Mouse (Mus musculus) midbrain, embryonic 15.5 days (tissue): ENCODE measurements at regions not wholly inside any gene's neighbourhood (a gene's known extent, or its start where the extent isn't known, plus 50 kb on each side); places are given as distances from the start of the nearest gene placed in this dataset.
A peak's percentile ranks its signal among the peaks of the same experiment; 100 is the strongest.

ENCODE experiments used
- ATAC-seq: fragments of 200-750 bp; cut with Nextera tagmentation; replicated peaks from 2 replicates; pipeline ENCODE4 v1.8.0; 2017; ENCODE audit warnings: moderate TSS enrichment
- H3K27ac ChIP-seq: fragments of 300-500 bp; sonication (generic); 2 replicates; pipeline ENCODE4 v1.5.1; 2015; ENCODE audit warnings: mild to moderate bottlenecking, inconsistent platforms
- H3K27me3 ChIP-seq: fragments of 300-500 bp; sonication (generic); replicated peaks from 2 replicates; pipeline ENCODE4 v1.6.1; 2015; ENCODE audit warnings: inconsistent platforms
- H3K36me3 ChIP-seq: fragments of 300-500 bp; sonication (generic); replicated peaks from 2 replicates; pipeline ENCODE4 v1.6.1; 2015; ENCODE audit warnings: inconsistent platforms
- H3K4me1 ChIP-seq: fragments of 300-500 bp; sonication (generic); 2 replicates; pipeline ENCODE4 v1.6.1; 2015; ENCODE audit warnings: inconsistent platforms
- H3K4me2 ChIP-seq: fragments of 300-500 bp; sonication (generic); 2 replicates; pipeline ENCODE4 v1.6.1; 2015; ENCODE audit warnings: inconsistent platforms, mild to moderate bottlenecking, moderate library complexity
- H3K4me3 ChIP-seq: fragments of 300-500 bp; sonication (generic); 2 replicates; pipeline ENCODE4 v1.5.1; 2015; ENCODE audit warnings: mild to moderate bottlenecking, inconsistent platforms
- H3K9ac ChIP-seq: fragments of 300-500 bp; sonication (generic); 2 replicates; pipeline ENCODE4 v1.6.1; 2015; ENCODE audit warnings: mild to moderate bottlenecking, inconsistent platforms
- H3K9me3 ChIP-seq: fragments of 300-500 bp; sonication (generic); 2 replicates; pipeline ENCODE4 v1.6.1; 2016; ENCODE audit warnings: inconsistent platforms
- WGBS: fragments of 180-500 bp; shearing (Covaris S2); methylation state at CpG from one replicate; pipeline ENCODE4 v1.1.7; 2015; ENCODE audit warnings: mixed read lengths; 5-methylcytosine and 5-hydroxymethylcytosine counted together

DNA sequence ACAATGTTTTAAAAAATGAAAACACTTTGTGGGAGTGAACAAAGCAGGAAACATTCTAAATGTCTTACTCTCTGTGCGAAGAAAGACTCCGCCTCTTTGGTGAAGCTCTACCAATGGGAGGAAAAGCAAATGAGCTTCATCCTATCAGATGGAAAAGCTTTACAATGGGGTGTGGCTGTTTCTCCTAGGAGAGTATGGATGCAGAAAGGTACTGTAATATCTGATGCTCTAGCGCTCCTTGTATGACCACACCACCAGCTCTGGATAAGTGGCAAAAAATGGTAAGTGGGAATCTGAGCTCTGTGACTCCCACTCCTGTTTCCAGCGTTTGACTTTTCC lies 242.0 kb upstream of the Ank start:
- peak; percentile 89 for ATAC-seq
- H3K9me3 ChIP-seq: no peaks in the 10 kb centered on the region
- peaks cover 12% of the 10 kb centered on the region; the same call in 1 of the 2 replicates for H3K4me1 ChIP-seq
- WGBS: 82% methylated on average over 4 of the region's 4 CpGs
- no peak overlapping the region for H3K9ac ChIP-seq
- no peaks in the 10 kb centered on the region for H3K36me3 ChIP-seq
- peak overlapping the region; percentile 22 for H3K4me3 ChIP-seq
- no peaks in the 10 kb centered on the region for H3K27me3 ChIP-seq
- H3K27ac ChIP-seq: peak overlapping the region; percentile 74
- peak overlapping the region; percentile 41 for H3K4me2 ChIP-seq

DNA sequence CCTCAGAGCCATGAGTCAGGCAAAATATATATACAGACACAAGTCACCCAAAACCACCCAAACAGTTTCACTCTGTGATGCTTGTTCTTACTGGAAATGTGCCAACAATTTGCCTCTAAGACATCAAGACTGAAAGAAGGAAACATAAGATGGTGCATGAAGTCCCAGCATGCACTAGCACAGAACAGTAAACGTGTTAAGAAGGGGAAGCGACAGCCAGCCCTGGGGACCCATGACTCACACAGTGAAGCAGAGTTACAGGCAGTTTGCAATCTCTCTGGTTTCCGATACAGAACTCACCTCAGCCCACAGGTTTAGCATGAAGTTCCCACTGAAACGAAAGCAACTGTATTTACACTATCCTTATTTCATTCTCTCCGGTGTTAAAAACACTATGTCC lies 233.7 kb upstream of the Ank start:
- Histone ChIP-seq H3K4me3 (no peak overlapping the region), H3K36me3 (no peaks in the 10 kb centered on the region), H3K4me1 (no peaks in the 10 kb centered on the region), H3K27ac (no peak overlapping the region), H3K27me3 (no peaks in the 10 kb centered on the region), H3K9ac (no peak overlapping the region), H3K4me2 (no peak overlapping the region), H3K9me3 (no peaks in the 10 kb centered on the region)
- no peak for ATAC-seq
- WGBS: 50% methylated on average over 5 of the region's 5 CpGs

DNA sequence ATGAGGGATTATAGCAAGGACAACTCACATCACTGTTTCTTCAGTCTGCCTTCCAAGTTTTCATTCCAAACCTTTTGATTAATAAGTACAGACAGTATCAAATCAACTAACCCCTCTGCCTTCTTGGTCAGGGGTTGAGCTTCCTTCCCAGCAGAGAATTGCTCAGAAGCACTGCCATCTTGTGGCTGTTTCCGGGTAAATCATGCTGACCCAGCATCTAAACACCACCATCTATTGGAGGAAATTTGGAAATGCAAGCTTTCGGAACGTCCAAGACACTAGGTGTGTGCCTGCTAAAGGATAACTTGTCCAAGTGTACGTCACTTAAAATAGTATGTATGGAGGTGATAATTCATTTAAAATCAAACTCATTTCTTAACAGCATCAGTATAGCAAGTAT lies 231.7 kb upstream of the Ank start:
- H3K4me1 ChIP-seq: no peaks in the 10 kb centered on the region
- H3K27me3 ChIP-seq: no peaks in the 10 kb centered on the region
- H3K4me2 ChIP-seq: no peak overlapping the region
- H3K27ac ChIP-seq: no peak overlapping the region
- peak; percentile 66 for ATAC-seq
- H3K4me3 ChIP-seq: no peak overlapping the region
- no peaks in the 10 kb centered on the region for H3K9me3 ChIP-seq
- 18% methylated on average over 4 of the region's 4 CpGs for WGBS
- H3K9ac ChIP-seq: no peak overlapping the region
- H3K36me3 ChIP-seq: no peaks in the 10 kb centered on the region

DNA sequence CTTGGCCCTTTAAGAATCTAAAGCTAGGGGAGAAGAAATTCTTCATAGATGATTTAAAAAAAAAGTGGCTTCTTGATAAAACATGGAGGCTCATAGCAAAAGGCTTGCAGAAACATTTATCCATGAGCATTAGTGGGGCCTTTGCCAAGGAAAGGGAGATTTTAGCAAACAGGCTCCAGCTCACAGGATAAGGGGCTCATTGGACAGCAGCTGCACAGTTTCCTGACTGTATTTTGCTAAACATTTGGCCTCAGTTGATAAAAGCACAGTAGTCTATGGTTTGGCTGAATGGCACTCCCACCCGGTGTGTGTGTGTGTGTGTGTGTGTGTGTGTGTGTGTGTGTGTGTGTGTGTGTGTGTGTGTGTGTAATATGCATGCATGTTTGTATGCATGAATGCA lies 228.2 kb upstream of the Ank start:
- ATAC-seq: no peak
- no peak overlapping the region for H3K27ac ChIP-seq
- no peaks in the 10 kb centered on the region for H3K9me3 ChIP-seq
- no peaks in the 10 kb centered on the region for H3K4me1 ChIP-seq
- H3K36me3 ChIP-seq: no peaks in the 10 kb centered on the region
- no peak overlapping the region for H3K4me3 ChIP-seq
- H3K4me2 ChIP-seq: no peak overlapping the region
- 94% methylated on average over 1 of the region's 1 CpGs for WGBS
- no peak overlapping the region for H3K9ac ChIP-seq
- H3K27me3 ChIP-seq: no peaks in the 10 kb centered on the region

DNA sequence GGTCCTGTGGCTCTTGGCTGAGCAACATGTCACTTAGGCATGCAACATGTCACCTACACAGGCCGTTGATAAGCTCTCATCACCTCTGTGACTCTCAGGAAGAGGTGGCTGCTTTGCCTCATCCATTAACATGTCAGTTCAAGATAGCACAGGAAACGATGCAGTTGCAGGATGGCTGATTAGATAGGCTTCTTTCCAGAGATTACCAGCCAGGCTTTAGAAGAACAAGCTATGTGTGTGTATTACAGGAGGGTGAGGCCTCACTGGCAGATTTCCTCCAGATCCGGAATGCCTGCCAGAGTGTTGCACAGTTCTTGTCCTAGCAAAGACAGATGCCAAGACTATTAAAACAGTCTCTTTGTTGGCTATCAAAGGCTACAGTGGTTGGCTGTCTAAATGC lies 220.2 kb upstream of the Ank start:
- no peaks in the 10 kb centered on the region for H3K9me3 ChIP-seq
- 74% methylated on average over 3 of the region's 3 CpGs for WGBS
- no peaks in the 10 kb centered on the region for H3K4me1 ChIP-seq
- no peak overlapping the region for H3K4me2 ChIP-seq
- no peaks in the 10 kb centered on the region for H3K36me3 ChIP-seq
- H3K27ac ChIP-seq: no peak overlapping the region
- no peak for ATAC-seq
- no peak overlapping the region for H3K4me3 ChIP-seq
- no peak overlapping the region for H3K9ac ChIP-seq
- H3K27me3 ChIP-seq: no peaks in the 10 kb centered on the region

DNA sequence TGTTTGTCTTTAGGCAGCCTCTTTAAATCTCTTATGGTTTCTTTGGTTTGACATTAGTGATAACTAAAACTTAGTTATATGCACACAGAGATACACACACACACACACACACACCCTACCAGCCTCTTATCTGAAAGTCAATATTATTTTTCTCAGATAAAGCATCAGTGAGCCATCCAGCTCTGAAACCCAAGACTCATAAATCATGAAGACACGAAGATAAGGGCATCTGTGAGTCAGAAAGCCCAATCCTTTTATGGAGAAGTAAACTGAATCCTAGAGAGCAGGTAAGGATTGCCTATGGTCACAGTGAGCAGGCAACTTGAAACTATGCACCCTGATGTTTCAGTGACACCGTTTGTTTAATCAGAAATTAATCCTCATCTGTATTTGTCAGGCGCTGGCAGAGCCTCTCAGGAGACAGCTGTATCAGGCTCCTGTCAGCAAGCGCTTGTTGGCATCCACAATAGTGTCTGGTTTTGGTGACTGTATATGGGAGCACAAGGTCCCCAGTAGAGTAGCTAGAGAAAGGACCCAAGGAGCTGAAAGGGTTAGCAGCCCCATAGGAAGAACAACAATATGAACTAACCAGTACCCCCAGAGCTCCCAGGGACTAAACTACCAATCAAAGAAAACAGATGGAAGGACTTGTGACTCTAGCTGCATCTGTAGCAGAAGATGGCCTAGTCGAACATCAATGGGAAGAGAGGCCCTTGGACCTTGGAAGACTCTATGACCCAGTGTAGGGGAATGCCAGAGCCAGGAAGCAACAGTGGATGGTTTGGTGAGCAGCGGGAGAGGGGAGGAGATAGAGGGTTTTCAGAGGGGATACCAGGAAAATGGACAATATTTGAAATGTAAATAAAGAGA lies 207.3 kb upstream of the Ank start:
- Histone ChIP-seq H3K4me2 (no peak overlapping the region), H3K9me3 (no peaks in the 10 kb centered on the region), H3K27me3 (no peaks in the 10 kb centered on the region), H3K4me3 (no peak overlapping the region), H3K36me3 (no peaks in the 10 kb centered on the region), H3K27ac (no peak overlapping the region), H3K9ac (no peak overlapping the region), H3K4me1 (no peaks in the 10 kb centered on the region)
- WGBS: 78% methylated on average over 6 of the region's 6 CpGs
- no peak for ATAC-seq

DNA sequence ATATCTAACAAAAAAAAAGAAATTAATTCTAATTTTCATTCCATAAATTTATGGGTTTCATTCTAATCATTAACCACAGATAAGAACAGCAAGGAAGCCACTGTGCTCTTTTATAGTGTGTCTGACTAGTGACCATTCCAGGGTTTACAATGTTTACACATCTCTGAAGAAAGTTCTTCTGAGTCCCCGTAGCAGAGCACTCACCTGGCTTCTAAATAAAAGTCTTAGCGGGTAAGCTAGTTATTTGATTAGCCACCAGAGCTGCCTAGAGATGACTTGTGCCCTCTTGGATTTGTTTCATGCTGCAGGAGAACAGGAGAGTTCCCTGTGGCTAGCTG lies 206.7 kb upstream of the Ank start:
- no peak overlapping the region for H3K9ac ChIP-seq
- no peak overlapping the region for H3K27ac ChIP-seq
- WGBS: 88% methylated on average over 2 of the region's 2 CpGs
- no peaks in the 10 kb centered on the region for H3K36me3 ChIP-seq
- ATAC-seq: no peak
- H3K4me1 ChIP-seq: no peaks in the 10 kb centered on the region
- H3K9me3 ChIP-seq: no peaks in the 10 kb centered on the region
- H3K27me3 ChIP-seq: no peaks in the 10 kb centered on the region
- no peak overlapping the region for H3K4me3 ChIP-seq
- no peak overlapping the region for H3K4me2 ChIP-seq

DNA sequence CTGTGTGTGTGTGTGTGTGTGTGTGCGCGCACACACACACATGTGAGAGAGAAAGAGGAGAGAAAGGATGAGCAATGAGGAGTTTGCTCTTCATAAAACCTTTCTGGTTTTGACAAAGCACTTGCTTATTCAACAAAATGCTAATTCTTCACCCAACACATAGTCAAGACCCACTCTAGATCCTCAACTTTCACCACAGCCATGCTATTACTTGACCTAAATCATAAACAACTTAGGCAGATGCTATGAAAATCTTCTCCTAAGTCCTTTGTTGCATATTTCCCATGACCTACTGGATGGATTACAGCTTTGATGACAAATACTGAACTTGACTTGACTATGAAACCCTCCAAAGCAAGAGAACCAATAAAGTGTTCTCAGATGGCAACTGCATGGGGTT lies 196.3 kb upstream of the Ank start:
- Histone ChIP-seq H3K9me3 (no peaks in the 10 kb centered on the region), H3K27me3 (no peaks in the 10 kb centered on the region), H3K4me3 (no peak overlapping the region), H3K27ac (no peak overlapping the region), H3K36me3 (no peaks in the 10 kb centered on the region), H3K4me2 (no peak overlapping the region), H3K4me1 (no peaks in the 10 kb centered on the region), H3K9ac (no peak overlapping the region)
- 100% methylated on average over 2 of the region's 2 CpGs for WGBS
- no peak for ATAC-seq

DNA sequence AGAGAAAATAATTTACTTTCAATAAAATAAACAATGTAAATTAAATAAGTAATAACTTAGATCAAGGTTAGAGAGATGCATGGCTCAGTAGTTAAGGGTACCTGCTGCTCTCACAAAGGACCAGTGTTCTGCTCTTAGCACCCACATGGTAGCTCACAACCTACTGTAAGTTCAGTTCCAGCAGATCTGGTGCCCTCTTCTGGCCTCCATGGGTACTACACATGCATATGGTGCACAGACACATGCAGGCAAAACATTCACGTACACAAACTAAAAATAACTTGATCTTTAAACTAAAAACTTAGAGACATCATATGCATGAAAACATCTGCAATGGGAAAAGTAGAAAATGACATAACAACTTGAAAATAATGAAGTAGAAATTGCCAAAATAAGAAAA lies 184.2 kb upstream of the Ank start:
- Histone ChIP-seq H3K27me3 (no peaks in the 10 kb centered on the region), H3K4me1 (no peaks in the 10 kb centered on the region), H3K27ac (no peak overlapping the region), H3K4me3 (no peak overlapping the region), H3K9ac (no peak overlapping the region), H3K4me2 (no peak overlapping the region), H3K36me3 (no peaks in the 10 kb centered on the region), H3K9me3 (no peaks in the 10 kb centered on the region)
- no peak for ATAC-seq
- WGBS: 91% methylated on average over 1 of the region's 1 CpGs

DNA sequence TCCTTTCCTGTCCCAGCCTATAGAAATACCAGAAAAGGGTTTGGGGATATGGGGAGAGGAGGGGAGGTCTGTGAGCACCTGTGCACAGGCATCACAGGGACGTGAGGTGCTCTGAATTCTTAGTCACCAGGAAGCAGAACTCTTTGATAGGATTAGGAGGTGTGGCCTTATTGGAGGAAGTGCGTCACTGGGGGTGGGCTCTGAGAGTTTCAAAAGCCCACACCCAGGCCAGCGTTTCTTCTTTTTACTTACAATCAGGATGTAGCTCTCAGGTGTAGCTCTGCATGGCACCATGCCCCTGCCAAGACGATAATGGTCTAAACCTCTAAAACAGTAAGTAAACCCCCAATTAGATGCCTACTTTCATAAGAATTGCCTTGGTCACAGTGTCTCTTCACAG lies 162.6 kb upstream of the Ank start:
- Histone ChIP-seq H3K9me3 (no peaks in the 10 kb centered on the region), H3K27ac (no peak overlapping the region), H3K4me3 (no peak overlapping the region), H3K27me3 (no peaks in the 10 kb centered on the region), H3K36me3 (no peaks in the 10 kb centered on the region), H3K4me2 (no peak overlapping the region), H3K4me1 (no peaks in the 10 kb centered on the region), H3K9ac (no peak overlapping the region)
- 79% methylated on average over 4 of the region's 4 CpGs for WGBS
- no peak for ATAC-seq

DNA sequence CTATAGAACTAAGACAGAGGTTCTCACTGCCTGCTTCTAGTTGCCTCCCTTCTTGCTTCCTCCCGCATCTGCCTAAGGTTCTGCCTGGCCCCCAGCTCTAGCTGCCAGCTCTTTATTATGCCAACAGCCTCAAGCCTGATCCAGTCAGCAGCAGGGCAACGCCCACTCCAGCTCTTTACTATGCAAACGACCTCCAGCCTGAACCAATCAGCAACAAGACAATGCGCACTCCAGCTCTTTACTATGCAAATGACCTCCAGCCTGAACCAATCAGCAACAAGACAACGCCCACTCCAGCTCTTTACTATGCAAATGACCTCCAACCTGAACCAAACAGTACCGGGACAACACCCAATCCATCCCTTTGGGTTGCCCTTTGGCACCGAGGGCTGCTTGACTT lies 162.2 kb upstream of the Ank start:
- Histone ChIP-seq H3K9me3 (no peaks in the 10 kb centered on the region), H3K36me3 (no peaks in the 10 kb centered on the region), H3K9ac (no peak overlapping the region), H3K4me2 (no peak overlapping the region), H3K4me1 (no peaks in the 10 kb centered on the region), H3K4me3 (no peak overlapping the region), H3K27me3 (no peaks in the 10 kb centered on the region), H3K27ac (no peak overlapping the region)
- 65% methylated on average over 7 of the region's 7 CpGs for WGBS
- peak; percentile 42; the same call in 1 of the 2 replicates for ATAC-seq

DNA sequence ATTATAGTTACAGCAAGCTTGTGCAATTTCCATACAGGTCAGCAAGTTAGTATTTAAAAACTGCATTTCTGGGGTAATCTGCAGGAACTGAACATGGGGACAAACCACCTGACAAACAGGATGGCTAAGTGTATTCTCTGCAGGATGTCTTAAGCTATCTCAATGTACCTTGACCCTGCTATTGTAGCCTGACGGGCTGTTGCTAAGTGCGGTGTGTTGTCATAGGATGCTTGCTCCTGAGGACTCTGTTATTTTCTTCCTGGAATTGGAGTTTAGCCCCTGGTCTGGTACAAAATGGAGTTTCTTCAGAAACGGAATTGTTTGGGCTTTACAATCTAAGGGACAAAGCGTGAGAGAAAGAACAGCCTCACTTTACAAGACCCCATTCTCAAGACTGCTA lies 161.4 kb upstream of the Ank start:
- Histone ChIP-seq H3K9me3 (no peaks in the 10 kb centered on the region), H3K9ac (no peak overlapping the region), H3K4me2 (no peak overlapping the region), H3K4me1 (no peaks in the 10 kb centered on the region), H3K36me3 (no peaks in the 10 kb centered on the region), H3K4me3 (no peak overlapping the region), H3K27ac (no peak overlapping the region), H3K27me3 (no peaks in the 10 kb centered on the region)
- no peak for ATAC-seq
- WGBS: 94% methylated on average over 4 of the region's 4 CpGs

DNA sequence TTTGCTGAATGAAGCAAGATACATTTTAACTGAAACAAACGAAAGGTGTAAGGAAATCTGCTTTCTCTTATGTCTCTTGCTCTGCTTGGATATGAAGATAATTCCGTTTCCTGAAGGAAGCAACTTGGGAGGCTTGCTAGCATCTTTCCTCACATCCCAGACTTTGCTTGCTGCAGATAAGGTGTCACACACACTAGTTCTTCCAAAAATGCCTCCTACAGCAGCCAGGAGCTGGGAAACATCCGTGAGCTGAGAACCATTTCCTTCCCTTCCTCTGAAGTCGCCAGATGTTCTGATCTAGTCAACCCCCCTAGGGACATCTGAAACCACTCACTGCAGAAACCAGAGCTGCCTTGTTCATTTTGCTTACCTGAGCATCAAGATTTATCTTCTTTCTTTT lies 157.8 kb upstream of the Ank start:
- H3K4me1 ChIP-seq: no peaks in the 10 kb centered on the region
- no peaks in the 10 kb centered on the region for H3K27me3 ChIP-seq
- H3K4me3 ChIP-seq: no peak overlapping the region
- H3K36me3 ChIP-seq: no peaks in the 10 kb centered on the region
- H3K9me3 ChIP-seq: no peaks in the 10 kb centered on the region
- H3K9ac ChIP-seq: no peak overlapping the region
- WGBS: 74% methylated on average over 4 of the region's 4 CpGs
- H3K4me2 ChIP-seq: no peak overlapping the region
- ATAC-seq: no peak
- no peak overlapping the region for H3K27ac ChIP-seq
